Mouse (Mus musculus) heart, postnatal 0 days (tissue): Measurements from ENCODE around the gene Plb1.

Experiments
- CTCF ChIP-seq: IDR thresholded peaks from 2 replicates; pipeline ENCODE4 v1.5.1; 2016; ENCODE audit warnings: antibody characterized with exemption, control low read depth, low read depth
- EP300 ChIP-seq: IDR thresholded peaks from 2 replicates; pipeline ENCODE4 v1.6.1; 2016; ENCODE audit warnings: antibody characterized with exemption, low read depth

GRCm38 (mm10) chr5:32415554-32415953 lies 183.0 kb downstream of the Plb1 start:
- no peak for TF ChIP-seq CTCF
- no peak for TF ChIP-seq EP300
